Mouse (Mus musculus) cerebellum, adult 2 months (tissue): Measurements from ENCODE around the gene 2210016F16Rik.

Experiments used
- CTCF ChIP-seq: fragments of 200-500 bp; IDR thresholded peaks from 2 replicates; pipeline ENCODE4 v1.5.1; 2011; ENCODE audit warnings: low read depth, mild to moderate bottlenecking, control low read depth, low read length, moderate library complexity, borderline replicate concordance; ENCODE audit not compliant: insufficient read depth
- POLR2A ChIP-seq: fragments of 200-500 bp; IDR thresholded peaks from 2 replicates; pipeline ENCODE4 v1.6.1; 2011; ENCODE audit warnings: low read length, control low read depth, borderline replicate concordance; ENCODE audit not compliant: insufficient read depth

- TF ChIP-seq POLR2A, result no peak
- no peak for TF ChIP-seq CTCF
These were observed 34.2 kb upstream of the 2210016F16Rik start for GRCm38 (mm10) chr13:58419266-58419665.
